Mouse (Mus musculus): ENCODE measurements at regions not wholly inside any gene's neighbourhood (a gene's known extent, or its start where the extent isn't known, plus 50 kb on each side); places are given as distances from the start of the nearest gene placed in this dataset.

GRCm38 (mm10) chrX:47124140-47124928, 768.4 kb downstream of the Smarca1 start:
- TF ChIP-seq POLR2A (IDR thresholded peaks at IDR 0.05; ENCODE audit: control insufficient read depth, extremely low read depth, insufficient read depth, low read length, poor library complexity): no peak
- no peak for TF ChIP-seq CTCF (IDR thresholded peaks at IDR 0.05; ENCODE audit: borderline replicate concordance, control insufficient read depth, extremely low read depth, insufficient read depth, low read length, poor library complexity)
